Mouse (Mus musculus) spleen, embryonic (tissue): ENCODE results near the gene Btbd35f16.
"Not testable (repeated sequence)": the region's sequence is repeated elsewhere in the genome, so short reads cannot be mapped to it uniquely, and the experiment has no call there.

Source experiments
- CTCF ChIA-PET: fragments of 350-600 bp; sonication (Branson Sonifier 250); formaldehyde crosslinking; loops from one replicate; lab custom pipeline; 2022; lab: Charles Lee

Btbd35f16 gene

GRCm38 (mm10) chrX:3956902-3957301 is at the start of gene Btbd35f16:
Gene Btbd35f16 (minus strand): TSS chrX:3957002.
- CTCF ChIA-PET: not testable (repeated sequence)
